Mouse (Mus musculus): ENCODE measurements around the gene Ilkap. TPM values are rescaled to one million over a fixed set of nuclear protein-coding genes. Genes with fewer than 3 reads are reported as not detected.

Gene Ilkap
- total RNA-seq, 1 experiment: 64.9 TPM

- Histone ChIP-seq H3K4me3 (ENCODE audit: insufficient read depth in 1 of 2, low read depth in 1 of 2, low read length in 2 of 2, poor library complexity in 1 of 2, severe bottlenecking in 1 of 2) (no peak overlapping the region), H3K9me3 (ENCODE audit: control insufficient read depth, insufficient read depth, low read depth, low read length) (no peaks in the 10 kb centered on the region), H3K9ac (ENCODE audit: insufficient read depth, low read depth, low read length, poor library complexity, severe bottlenecking) (no peak overlapping the region), H3K27ac (ENCODE audit: insufficient read depth, low read depth, low read length, poor library complexity, severe bottlenecking) (no peak overlapping the region), H3K36me3 (ENCODE audit: control insufficient read depth, insufficient read depth, low read length, poor library complexity, severe bottlenecking) (no peaks in the 10 kb centered on the region), H3K4me1 (ENCODE audit: control insufficient read depth in 2 of 2, insufficient read depth in 2 of 2, low read length in 2 of 2, poor library complexity in 1 of 2) (no peaks in the 10 kb centered on the region)
- DNase-seq (ENCODE audit: low read depth, low spot score): no peak
- TF ChIP-seq ZNF384 (IDR thresholded peaks at IDR 0.05; ENCODE audit: low read depth, low read length) (no peak), HCFC1 (IDR thresholded peaks at IDR 0.05; ENCODE audit: borderline replicate concordance, insufficient read depth, low read length) (no peak), MAFK (IDR thresholded peaks at IDR 0.05; ENCODE audit: insufficient read depth, low read depth, low read length) (no peak), ZC3H11A (IDR thresholded peaks at IDR 0.05; ENCODE audit: borderline replicate concordance, low read depth, low read length) (no peak), CHD2 (IDR thresholded peaks at IDR 0.05; ENCODE audit: low read depth, low read length) (no peak)
- in situ Hi-C loops (cut with MboI; ENCODE audit: low sequenced_read_pairs in 2 of 2, unreplicated experiment in 2 of 2): no loop called here
Measured at GRCm38 (mm10) chr1:91436380-91437082, 37.9 kb upstream of the Ilkap start.

GRCm38 (mm10) chr1:91435606-91436130 lies 37.1 kb upstream of the Ilkap start:
- H3K36me3 ChIP-seq (ENCODE audit: control insufficient read depth, insufficient read depth, low read length, poor library complexity, severe bottlenecking): no peaks in the 10 kb centered on the region
- H3K9ac ChIP-seq (ENCODE audit: insufficient read depth, low read depth, low read length, poor library complexity, severe bottlenecking): no peak overlapping the region
- in situ Hi-C loops (cut with MboI; ENCODE audit: low sequenced_read_pairs in 2 of 2, unreplicated experiment in 2 of 2): no loop called here
- H3K9me3 ChIP-seq (ENCODE audit: control insufficient read depth, insufficient read depth, low read depth, low read length): no peaks in the 10 kb centered on the region
- TF ChIP-seq ZC3H11A (IDR thresholded peaks at IDR 0.05; ENCODE audit: borderline replicate concordance, low read depth, low read length): no peak
- TF ChIP-seq MAFK (IDR thresholded peaks at IDR 0.05; ENCODE audit: insufficient read depth, low read depth, low read length): no peak
- no peak for TF ChIP-seq HCFC1 (IDR thresholded peaks at IDR 0.05; ENCODE audit: borderline replicate concordance, insufficient read depth, low read length)
- TF ChIP-seq CHD2 (IDR thresholded peaks at IDR 0.05; ENCODE audit: low read depth, low read length): no peak
- TF ChIP-seq ZNF384 (IDR thresholded peaks at IDR 0.05; ENCODE audit: low read depth, low read length): no peak
- no peak for DNase-seq (ENCODE audit: low read depth, low spot score)
- H3K4me1 ChIP-seq (ENCODE audit: control insufficient read depth in 2 of 2, insufficient read depth in 2 of 2, low read length in 2 of 2, poor library complexity in 1 of 2): no peaks in the 10 kb centered on the region
- H3K4me3 ChIP-seq (ENCODE audit: insufficient read depth in 1 of 2, low read depth in 1 of 2, low read length in 2 of 2, poor library complexity in 1 of 2, severe bottlenecking in 1 of 2): no peak overlapping the region
- H3K27ac ChIP-seq (ENCODE audit: insufficient read depth, low read depth, low read length, poor library complexity, severe bottlenecking): no peak overlapping the region

GRCm38 (mm10) chr1:91434905-91435304 lies 36.3 kb upstream of the Ilkap start:
- no peak for TF ChIP-seq HCFC1 (IDR thresholded peaks at IDR 0.05; ENCODE audit: borderline replicate concordance, insufficient read depth, low read length)
- no peak for TF ChIP-seq MAFK (IDR thresholded peaks at IDR 0.05; ENCODE audit: insufficient read depth, low read depth, low read length)
- Histone ChIP-seq H3K27ac (ENCODE audit: insufficient read depth, low read depth, low read length, poor library complexity, severe bottlenecking) (no peak overlapping the region), H3K9ac (ENCODE audit: insufficient read depth, low read depth, low read length, poor library complexity, severe bottlenecking) (no peak overlapping the region), H3K4me3 (ENCODE audit: insufficient read depth in 1 of 2, low read depth in 1 of 2, low read length in 2 of 2, poor library complexity in 1 of 2, severe bottlenecking in 1 of 2) (no peak overlapping the region), H3K4me1 (ENCODE audit: control insufficient read depth in 2 of 2, insufficient read depth in 2 of 2, low read length in 2 of 2, poor library complexity in 1 of 2) (no peaks in the 10 kb centered on the region), H3K9me3 (ENCODE audit: control insufficient read depth, insufficient read depth, low read depth, low read length) (no peaks in the 10 kb centered on the region), H3K36me3 (ENCODE audit: control insufficient read depth, insufficient read depth, low read length, poor library complexity, severe bottlenecking) (no peaks in the 10 kb centered on the region)
- DNase-seq (ENCODE audit: low read depth, low spot score): no peak
- in situ Hi-C loops (cut with MboI; ENCODE audit: low sequenced_read_pairs in 2 of 2, unreplicated experiment in 2 of 2): no loop called here

GRCm38 (mm10) chr1:91430761-91431160 lies 32.1 kb upstream of the Ilkap start:
- no peak for TF ChIP-seq MAFK (IDR thresholded peaks at IDR 0.05; ENCODE audit: insufficient read depth, low read depth, low read length)
- no peak for TF ChIP-seq CHD2 (IDR thresholded peaks at IDR 0.05; ENCODE audit: low read depth, low read length)
- no peak for TF ChIP-seq HCFC1 (IDR thresholded peaks at IDR 0.05; ENCODE audit: borderline replicate concordance, insufficient read depth, low read length)
- no peak for TF ChIP-seq ZC3H11A (IDR thresholded peaks at IDR 0.05; ENCODE audit: borderline replicate concordance, low read depth, low read length)
- no peak for TF ChIP-seq ZNF384 (IDR thresholded peaks at IDR 0.05; ENCODE audit: low read depth, low read length)
- no peak overlapping the region for H3K27ac ChIP-seq (ENCODE audit: insufficient read depth, low read depth, low read length, poor library complexity, severe bottlenecking)
- no peak overlapping the region for H3K4me3 ChIP-seq (ENCODE audit: insufficient read depth in 1 of 2, low read depth in 1 of 2, low read length in 2 of 2, poor library complexity in 1 of 2, severe bottlenecking in 1 of 2)
- H3K9ac ChIP-seq (ENCODE audit: insufficient read depth, low read depth, low read length, poor library complexity, severe bottlenecking): no peak overlapping the region
- no peaks in the 10 kb centered on the region for H3K36me3 ChIP-seq (ENCODE audit: control insufficient read depth, insufficient read depth, low read length, poor library complexity, severe bottlenecking)
- in situ Hi-C loops (cut with MboI; ENCODE audit: low sequenced_read_pairs in 2 of 2, unreplicated experiment in 2 of 2): no loop called here
- no peaks in the 10 kb centered on the region for H3K4me1 ChIP-seq (ENCODE audit: control insufficient read depth in 2 of 2, insufficient read depth in 2 of 2, low read length in 2 of 2, poor library complexity in 1 of 2)
- no peaks in the 10 kb centered on the region for H3K9me3 ChIP-seq (ENCODE audit: control insufficient read depth, insufficient read depth, low read depth, low read length)
- no peak for DNase-seq (ENCODE audit: low read depth, low spot score)

All from ES-E14 (cell line).